Mouse (Mus musculus) hindlimb bud, embryonic 11.5 days (tissue): Measurements from ENCODE around the gene Adamtsl1.

ENCODE experiments used
- DNase-seq: peaks from one replicate; pipeline ENCODE4 v3.0.0-alpha.2; 2012; ENCODE audit warnings: low read depth, low spot score; ENCODE audit errors: extremely low spot score

Gene Adamtsl1

GRCm38 (mm10) chr4:85513792-85514191 lies at the start of gene Adamtsl1:
Adamtsl1 (plus strand) TSS chr4:85514172.
- no peak for DNase-seq

GRCm38 (mm10) chr4:85483586-85483985 lies 30.4 kb upstream of the Adamtsl1 start:
- DNase-seq = no peak

- DNase-seq = no peak
These were observed 27.5 kb upstream of the Adamtsl1 start for GRCm38 (mm10) chr4:85486316-85486946.

- no peak for DNase-seq
These were observed 8.3 kb upstream of the Adamtsl1 start for GRCm38 (mm10) chr4:85505718-85506117.

GRCm38 (mm10) chr4:85506976-85507375 lies 7.0 kb upstream of the Adamtsl1 start:
- no peak for DNase-seq

- DNase-seq = no peak
These were observed 6.5 kb upstream of the Adamtsl1 start for GRCm38 (mm10) chr4:85507491-85507890.

- no peak for DNase-seq
These were observed 684 bp upstream of the Adamtsl1 start for GRCm38 (mm10) chr4:85513288-85513687.

GRCm38 (mm10) chr4:85514205-85514681 lies 271 bp downstream of the Adamtsl1 start:
- DNase-seq = no peak

- DNase-seq = no peak
These were observed 13.1 kb downstream of the Adamtsl1 start for GRCm38 (mm10) chr4:85526966-85527566.

GRCm38 (mm10) chr4:85529852-85530251 lies 15.9 kb downstream of the Adamtsl1 start:
- DNase-seq = no peak

GRCm38 (mm10) chr4:85539677-85540076 lies 25.7 kb downstream of the Adamtsl1 start:
- no peak for DNase-seq

GRCm38 (mm10) chr4:85543221-85543620 lies 29.2 kb downstream of the Adamtsl1 start:
- DNase-seq = no peak

GRCm38 (mm10) chr4:85554696-85555095 lies 40.7 kb downstream of the Adamtsl1 start:
- DNase-seq = no peak

GRCm38 (mm10) chr4:85559753-85560152 lies 45.8 kb downstream of the Adamtsl1 start:
- no peak for DNase-seq

- no peak for DNase-seq
These were observed 71.5 kb downstream of the Adamtsl1 start for GRCm38 (mm10) chr4:85585426-85585825.

- DNase-seq = no peak
These were observed 75.0 kb downstream of the Adamtsl1 start for GRCm38 (mm10) chr4:85588928-85589327.

- DNase-seq = no peak
These were observed 77.1 kb downstream of the Adamtsl1 start for GRCm38 (mm10) chr4:85591037-85591436.

GRCm38 (mm10) chr4:85594159-85594558 lies 80.2 kb downstream of the Adamtsl1 start:
- no peak for DNase-seq

- no peak for DNase-seq
These were observed 99.4 kb downstream of the Adamtsl1 start for GRCm38 (mm10) chr4:85613331-85613730.

GRCm38 (mm10) chr4:85618746-85619145 lies 104.8 kb downstream of the Adamtsl1 start:
- DNase-seq = no peak

- DNase-seq = no peak
These were observed 105.3 kb downstream of the Adamtsl1 start for GRCm38 (mm10) chr4:85619261-85619660.

- DNase-seq = no peak
These were observed 115.4 kb downstream of the Adamtsl1 start for GRCm38 (mm10) chr4:85629381-85629780.

- no peak for DNase-seq
These were observed 155.3 kb downstream of the Adamtsl1 start for GRCm38 (mm10) chr4:85669271-85669670.
